Mouse (Mus musculus) forelimb bud, embryonic 11.5 days (tissue): ENCODE data around the gene Syt13.

Source experiments
- DNase-seq: peaks from one replicate; pipeline ENCODE4 v3.0.0-alpha.2; 2012; ENCODE audit warnings: low read depth, low spot score

Syt13 gene

DNA sequence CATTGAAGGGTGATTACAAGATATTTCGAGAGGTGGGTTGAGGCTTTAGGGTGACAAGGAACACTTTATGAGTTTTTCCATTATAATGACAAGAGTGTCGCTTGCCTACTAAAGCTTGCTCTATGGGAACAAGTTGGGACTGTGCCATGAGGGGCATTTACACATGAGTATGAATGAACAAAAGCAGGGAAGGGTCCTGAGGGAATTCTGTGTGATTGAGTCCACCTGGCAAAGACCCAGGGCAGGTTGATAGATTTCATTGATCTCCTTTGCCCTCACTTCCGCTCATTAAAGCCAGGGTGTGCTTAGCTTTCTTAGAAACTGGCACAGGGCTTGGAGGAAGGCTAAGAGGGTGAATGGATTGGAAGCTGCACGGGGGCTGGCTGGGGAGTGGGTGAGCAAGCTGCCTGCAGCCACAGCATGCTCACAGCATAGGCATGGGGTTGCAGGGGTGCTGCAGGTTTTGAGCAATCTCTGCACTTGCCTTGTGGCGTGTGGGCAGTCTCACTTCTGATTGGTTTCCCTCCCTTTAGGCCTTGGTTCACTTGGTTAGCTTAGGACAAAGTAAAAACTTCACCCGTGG is 9.9 kb downstream of the Syt13 start:
- DNase-seq = no peak

DNA sequence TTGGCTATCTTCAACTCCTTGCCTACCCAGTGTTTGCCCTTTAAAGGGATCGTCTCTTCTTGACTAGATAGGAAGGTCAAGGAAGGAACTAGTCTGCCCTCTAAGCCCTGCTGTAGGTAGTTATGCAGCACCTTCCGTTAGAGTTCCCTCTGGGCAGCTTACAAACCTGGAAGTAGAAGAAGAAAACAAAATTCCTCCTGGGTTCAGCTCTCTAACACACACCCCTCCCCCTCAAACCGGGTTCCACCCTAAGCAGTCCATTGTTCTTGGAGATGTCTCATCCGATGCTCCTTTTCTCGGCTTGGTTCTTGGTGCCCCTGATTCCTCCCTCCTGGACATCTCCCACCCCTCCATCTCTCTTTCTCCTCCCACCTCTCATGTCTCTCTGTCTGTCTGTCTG is 14.8 kb downstream of the Syt13 start:
- no peak for DNase-seq

DNA sequence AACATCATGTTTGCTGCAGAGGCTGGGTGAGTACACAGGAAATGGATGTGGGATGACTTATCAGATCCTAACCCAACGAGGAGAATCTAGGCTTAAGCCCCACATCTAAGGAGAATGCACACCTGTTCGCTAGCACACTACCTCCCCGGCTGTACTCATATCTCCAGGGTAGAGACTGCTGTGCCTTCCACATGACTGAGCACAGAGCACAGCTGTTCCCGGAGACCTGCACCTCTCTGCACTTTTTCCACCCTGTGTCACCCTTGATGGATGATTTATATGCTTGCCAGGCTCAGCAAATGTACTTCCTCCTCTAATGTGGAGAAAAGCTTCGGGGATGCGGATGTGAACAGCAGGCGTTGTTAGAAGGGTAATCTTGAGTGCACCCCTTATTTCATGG is 16.2 kb downstream of the Syt13 start:
- no peak for DNase-seq

DNA sequence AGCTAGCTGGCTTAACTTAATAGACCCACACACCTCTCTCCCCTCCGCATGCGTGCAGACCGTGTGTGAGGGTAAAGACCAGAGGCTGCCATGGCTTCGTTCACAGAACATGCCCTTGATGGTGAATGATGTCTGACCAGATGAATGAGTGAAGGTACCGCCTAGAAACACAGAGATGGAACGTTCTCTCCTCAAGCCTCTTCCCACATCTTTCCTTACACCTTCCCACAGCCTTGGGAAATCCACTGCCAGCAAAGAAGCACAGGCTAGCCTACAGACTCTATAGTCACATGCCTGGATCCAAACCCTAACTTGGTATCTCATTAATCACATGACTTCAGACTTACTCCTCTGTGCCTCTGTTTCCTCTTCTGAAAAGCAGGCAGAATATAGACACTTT is 18.5 kb downstream of the Syt13 start:
- DNase-seq = no peak

DNA sequence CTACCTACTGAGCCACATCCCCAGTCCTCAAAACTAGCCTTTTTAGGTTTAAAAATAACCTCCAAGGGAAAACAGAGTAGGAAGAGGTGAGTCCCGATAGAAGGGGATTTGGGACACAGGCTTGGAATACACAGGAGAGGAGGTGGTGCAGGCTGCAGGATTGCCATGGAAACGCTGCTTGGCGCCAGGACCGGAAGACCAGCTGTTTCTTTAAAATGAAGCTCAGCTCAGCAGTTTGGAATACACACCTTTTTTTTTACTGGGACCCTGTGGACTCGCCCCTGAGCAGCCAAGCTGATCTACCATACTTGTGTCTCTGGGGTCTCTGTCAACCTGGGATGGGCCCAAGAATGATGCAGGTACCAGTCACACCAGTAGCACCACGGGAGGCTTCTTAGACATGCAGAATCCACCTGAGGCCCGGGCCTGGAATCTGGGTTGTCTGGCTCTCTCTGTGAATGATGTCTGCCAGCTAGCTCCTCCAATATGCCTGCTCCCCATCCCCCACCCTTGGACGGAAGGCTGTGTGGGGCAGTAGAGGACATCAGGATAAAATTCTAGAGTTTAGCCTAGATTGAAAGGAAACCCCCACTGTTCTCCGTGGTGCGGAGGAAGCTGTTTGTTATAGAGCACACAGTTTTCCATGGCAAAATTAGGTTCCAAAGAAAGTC is 19.5 kb downstream of the Syt13 start:
- DNase-seq = peak; percentile 57

DNA sequence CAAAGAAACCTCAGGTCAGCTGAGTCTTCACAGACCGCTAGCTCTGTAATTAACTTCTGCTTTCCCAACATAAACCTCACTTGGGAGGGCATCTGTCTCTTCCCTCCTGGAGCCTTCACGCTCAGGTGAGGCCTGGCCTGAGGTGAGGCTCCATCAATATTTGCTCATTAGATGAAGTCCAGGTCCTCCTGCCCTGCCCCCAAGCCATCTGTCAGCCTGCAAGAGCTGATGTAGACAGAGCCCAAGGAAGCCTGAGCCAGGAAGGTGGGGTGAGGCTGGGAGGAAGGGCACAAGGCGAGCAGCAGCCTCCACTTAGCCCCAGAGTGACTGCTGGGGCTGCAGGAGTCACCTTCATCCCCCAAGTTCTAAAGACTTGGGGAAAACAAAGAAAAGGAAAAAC is 20.6 kb downstream of the Syt13 start:
- DNase-seq = no peak

DNA sequence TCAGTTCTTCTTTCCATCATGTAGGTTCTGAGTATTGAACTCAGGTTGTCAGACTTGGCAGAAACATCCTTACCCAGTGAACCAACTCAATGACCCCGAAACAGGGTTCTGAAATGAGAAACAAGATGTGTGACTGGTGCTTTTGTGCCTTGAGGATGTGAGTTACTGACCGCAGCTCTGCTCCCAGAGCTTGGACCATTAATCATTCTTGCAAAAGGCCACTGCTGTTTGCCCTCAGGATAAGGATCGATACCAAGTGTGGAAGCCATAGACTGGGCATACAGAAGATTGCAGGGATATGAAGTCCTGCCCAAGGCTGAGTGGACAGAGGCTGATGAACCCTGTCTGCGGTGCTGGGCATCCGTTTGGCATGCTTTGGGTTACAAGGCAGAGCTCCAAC is 23.2 kb downstream of the Syt13 start:
- DNase-seq = no peak

DNA sequence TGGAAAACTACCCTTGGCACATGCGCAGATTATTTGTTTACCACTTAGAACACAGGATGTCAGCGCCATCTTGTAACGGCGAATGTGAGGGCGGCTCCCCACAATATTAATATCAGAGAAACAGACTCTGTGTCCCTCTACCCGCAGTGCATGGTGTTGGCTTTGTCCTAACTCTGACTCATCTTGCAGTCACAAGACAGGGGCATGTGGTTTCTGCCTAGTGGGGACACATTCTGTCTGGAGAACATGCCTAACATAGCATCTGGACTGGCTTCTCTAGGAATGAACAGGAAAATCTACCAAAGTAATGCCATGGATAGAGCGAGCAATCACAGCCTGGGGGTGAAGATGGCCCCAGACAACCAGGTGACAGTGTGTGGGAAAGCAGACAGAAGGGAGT is 23.9 kb downstream of the Syt13 start:
- no peak for DNase-seq

DNA sequence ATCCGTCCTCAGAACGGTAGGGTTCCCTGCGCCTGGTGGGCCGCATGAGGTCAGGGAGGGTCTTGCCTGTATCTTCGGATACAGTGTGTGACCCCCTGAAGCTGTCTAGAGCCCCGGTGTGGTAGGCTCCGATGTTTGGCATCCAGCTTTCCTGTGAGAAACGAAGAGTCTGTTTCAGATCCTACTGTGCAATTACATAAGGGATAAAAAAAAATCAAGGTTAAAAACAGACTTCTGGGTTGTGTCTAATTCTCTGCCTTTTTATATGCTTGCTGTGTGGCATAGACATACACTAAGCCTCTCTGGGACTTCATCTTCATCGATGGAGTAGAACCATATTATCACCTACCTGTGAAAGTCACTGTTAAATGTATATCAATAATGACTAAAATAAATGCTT is 26.1 kb downstream of the Syt13 start:
- no peak for DNase-seq

DNA sequence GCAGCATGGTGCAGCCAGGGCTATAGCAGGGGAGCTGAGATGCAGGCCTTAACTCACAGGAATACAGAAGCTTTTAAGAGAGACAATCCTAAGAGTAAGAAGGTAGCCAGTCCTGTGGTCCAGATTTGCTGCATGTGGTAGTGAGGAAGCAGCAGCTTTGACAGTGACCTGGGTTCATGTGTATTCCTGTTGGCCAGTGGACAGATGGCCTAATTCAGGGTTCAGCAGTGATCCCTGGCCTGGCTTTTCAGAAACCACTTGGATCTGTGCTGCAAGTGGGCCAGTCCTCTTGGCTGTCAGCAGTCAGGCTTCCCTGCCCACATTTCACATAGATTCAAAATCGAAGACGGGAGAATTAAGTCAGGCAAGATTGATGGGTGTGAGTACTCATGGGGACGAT is 26.6 kb downstream of the Syt13 start:
- no peak for DNase-seq

DNA sequence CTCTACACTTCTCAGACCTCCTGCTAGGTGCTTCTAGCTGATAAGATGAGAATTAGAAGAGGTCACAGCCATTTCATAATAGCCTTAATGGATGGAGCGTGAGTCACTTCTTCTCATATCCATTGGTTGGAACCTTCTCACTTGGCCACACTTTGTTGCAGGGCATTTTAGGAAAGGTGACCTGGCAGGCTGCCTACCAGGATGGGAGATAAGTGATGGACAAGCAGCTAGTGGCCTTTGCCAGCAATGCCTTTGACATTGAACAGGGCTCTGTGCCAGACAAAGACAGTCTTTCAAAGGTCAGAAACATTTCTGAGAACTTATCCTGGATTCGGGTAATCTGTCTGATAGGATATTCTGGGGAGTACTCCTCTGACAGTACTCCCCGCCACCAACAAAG is 28.5 kb downstream of the Syt13 start:
- no peak for DNase-seq

DNA sequence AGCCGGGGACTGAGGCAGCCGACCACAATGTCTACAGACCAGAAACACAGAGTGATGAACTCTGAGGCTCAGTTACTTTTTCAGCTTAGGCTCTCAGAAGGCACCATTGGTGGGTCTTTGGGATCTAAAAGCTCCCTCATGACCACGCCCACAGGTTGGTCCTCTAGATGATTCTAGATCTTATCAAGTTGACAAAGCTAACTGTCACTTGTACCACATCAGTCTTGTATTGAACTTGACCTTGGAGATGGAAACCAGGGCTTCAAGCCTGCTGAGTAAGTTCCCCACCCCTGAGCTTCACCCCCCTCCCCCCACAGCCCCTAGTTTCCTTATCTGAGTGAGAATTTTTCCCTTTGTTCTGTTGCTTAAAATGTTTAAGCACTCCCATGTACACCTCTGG is 29.5 kb downstream of the Syt13 start:
- no peak for DNase-seq

DNA sequence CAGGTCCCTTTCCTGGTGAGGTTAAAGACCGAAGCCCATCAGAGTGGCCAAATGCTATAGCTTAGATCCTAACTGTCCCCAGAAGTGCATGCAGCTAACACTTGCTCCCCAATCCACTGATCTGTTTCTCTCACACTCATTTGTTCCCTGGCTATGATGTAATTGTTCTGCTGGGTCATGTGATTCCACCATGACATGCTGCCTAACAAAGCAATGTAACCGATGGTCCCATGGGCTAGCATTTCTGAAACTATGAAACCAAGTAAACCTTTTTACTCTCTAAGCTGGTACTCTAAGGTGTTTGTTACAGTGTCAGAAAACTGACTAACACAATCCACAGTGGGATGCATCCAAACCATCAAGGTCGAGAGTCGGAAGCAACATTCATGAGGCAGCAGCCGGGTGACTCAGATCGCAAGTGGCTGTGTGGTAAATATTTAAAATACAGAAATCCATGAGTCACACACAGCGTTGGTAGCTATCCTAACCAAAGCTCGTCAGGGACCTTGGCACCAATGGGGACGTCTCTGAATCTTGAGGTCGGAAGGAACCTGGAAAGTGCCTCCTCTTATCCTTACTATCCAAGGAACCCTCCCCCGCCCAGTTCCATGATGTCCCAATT is 30.3 kb downstream of the Syt13 start:
- DNase-seq = no peak

DNA sequence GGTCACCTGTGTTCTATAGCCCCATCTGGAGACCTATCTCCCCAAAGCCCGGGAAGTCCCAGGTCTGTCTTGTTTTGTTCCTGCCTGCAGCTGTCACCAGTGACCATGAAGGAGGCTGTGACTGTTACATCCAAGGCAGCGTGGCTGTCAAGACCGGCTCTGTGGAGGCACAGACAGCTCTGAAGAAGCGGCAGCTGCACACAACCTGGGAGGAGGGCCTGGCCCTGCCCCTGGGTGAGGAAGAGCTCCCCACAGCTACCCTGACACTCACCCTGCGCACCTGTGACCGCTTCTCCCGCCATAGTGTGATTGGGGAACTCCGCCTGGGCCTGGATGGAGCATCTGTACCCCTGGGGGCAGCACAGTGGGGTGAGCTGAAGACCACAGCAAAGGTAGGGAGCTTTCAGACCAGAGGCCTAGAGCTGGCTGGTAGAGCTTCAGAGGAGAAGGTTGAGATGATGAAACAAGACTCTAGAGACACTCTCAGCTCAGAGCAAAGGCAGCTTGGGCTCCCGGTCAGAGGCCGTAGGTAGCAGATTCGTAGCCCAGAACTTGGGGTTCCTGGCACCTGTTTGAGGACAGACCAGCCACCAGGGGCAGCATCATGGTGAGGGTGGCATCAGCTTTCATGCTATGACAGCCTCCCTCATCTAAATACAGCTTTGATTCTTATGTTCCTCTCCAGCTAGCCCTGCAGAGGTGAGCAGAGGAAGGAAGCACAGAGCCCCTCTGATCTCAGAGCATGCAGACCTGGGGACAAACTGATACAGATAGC is 31.1 kb downstream of the Syt13 start:
- no peak for DNase-seq

DNA sequence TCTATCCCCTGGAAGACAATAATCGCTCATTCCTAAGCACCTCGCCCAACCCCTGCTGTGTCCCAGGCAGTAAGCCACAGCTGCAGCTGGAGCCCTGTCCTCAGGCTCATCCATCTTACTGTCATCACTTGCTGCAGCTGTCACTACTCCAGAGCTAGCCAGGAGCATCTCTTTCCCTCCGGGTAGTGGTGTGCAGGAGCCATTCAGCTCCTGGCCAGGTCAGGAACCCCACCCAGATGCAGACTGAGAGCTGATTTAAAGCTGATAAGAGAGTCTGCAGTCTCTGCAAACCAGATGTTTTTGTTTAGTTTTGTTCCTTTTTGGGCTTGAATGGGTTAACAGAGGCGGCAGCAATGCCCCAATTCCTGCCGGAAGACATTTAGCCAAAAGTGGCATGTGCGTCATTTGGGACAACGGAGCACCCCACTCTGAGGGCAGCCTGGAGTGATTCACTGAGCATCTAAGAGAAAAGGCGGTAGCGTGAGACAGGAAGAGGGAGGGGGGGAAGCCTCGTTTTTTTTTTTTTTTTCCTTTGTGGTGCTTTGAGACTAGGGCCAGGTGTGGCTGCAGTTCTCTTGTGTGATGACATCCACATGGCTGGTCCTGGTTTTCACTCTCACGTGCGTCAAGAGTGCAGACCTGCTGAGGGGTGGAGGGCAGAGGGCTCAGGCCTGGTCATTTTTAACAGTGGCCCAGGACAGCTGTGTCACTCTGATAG is 33.2 kb downstream of the Syt13 start:
- DNase-seq = peak; percentile 46

DNA sequence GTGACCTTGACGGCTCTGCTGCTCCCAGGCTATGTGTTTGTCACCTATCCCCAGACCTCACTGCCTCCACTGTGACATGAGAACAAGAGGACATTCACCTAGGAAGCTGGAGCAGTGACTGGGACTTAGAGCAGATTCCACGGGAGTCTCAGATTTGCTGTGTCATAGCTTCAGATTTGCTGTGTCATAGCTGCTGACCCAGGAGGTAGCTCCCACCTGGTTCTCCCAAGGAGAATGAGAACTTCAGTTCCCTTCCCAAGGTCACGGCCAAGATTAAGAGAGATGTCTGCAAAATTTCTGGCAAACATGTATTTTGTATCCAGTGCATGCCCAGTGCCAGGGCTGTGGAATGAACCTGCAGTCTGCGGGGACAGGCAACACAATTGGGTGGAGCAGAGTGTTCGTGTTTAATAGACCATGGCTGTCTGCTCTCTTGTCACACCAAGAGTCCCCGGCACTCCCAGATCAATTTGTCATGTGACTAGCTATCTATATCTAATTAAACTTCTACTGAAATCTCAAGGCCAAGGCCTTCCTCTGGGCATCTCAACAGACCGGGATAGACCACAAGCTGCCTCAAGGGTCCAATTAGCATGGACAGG is 33.9 kb downstream of the Syt13 start:
- DNase-seq = no peak

DNA sequence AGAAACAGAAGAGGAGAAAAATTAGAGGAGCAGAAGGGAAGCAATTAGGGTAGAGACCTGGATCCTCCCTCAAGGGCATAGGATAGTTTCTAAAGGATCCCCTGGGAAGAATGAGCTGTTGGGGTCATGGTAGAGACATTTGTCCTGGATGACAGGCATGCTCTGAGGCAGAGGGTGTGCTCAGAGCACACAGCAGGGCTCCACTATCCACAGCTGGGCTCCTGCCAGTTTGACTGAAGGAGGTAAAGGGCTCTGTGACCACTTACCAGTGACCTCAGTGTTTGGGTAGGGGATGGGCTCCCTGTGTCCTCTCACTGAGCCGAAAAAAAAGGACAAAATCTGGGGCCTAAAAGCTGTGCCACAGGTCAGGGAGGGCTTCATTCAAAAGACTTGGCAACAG is 34.6 kb downstream of the Syt13 start:
- DNase-seq = no peak

DNA sequence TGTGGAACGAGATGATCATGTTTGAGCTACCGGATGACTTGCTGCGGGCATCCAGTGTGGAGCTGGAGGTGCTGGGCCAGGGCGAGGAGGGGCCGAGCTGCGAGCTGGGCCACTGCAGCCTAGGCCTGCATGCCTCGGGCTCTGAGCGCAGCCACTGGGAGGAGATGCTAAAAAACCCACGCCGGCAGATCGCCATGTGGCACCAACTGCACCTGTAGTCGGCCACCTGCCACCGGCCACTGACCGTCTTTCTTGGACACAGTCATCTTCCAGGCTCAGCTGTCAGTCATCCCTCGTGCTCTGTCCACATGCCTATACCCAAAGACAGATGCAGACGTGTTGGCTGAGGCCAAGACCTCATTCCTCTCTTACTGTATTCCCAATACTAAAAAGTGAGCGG is 38.6 kb downstream of the Syt13 start:
- no peak for DNase-seq

DNA sequence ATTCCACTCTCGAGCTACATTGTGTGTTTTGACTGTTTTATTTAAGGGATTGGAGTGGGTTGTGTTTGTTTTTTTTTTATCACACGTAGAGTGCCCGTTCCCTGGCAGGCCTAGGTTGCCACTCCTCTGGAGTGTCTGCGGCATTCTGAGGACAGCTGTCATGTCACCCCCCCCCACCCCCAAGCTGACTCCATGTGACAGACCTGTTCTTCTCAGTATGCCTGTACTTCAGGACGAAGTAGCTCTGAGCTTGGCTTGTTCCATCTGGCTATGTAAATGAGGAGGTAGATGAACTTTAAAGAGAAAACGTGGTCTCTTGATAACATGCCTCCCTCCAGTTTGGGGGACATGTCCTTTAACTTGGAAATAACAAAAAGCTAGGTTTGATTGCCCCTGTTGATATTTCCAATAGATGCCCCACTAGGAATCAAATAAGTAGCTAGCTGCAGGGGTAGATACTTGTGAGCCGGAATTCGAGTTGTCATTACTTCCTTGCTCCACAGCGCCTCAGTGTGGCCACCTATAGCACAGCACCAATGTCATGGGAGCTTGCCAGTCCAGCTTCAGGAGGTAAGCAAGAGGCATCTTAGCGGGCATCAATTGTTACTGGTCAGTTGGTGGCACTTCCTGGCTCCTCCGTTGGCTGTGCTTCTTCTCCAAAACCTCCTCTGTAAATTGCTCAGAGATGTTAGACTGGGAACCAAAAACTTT is 39.7 kb downstream of the Syt13 start:
- DNase-seq = peak; percentile 65

DNA sequence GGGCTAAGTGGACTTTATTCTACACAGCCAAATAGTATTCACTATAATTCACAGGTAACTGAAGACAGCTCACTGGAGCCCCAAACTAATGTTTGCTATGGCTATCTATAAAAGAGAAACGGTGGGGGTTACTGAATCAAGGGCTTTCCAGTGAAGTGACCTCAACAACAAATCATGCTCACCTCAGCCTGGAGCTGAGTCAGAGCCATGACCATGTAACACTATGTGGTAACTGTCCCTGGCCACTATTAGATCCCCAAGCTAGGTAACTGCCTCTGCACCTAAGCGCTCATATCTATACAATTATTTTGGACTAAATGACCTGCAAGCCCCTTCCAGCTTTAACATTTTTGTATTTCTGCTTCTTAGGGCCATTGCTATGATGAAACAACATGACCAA is 42.0 kb downstream of the Syt13 start:
- no peak for DNase-seq

DNA sequence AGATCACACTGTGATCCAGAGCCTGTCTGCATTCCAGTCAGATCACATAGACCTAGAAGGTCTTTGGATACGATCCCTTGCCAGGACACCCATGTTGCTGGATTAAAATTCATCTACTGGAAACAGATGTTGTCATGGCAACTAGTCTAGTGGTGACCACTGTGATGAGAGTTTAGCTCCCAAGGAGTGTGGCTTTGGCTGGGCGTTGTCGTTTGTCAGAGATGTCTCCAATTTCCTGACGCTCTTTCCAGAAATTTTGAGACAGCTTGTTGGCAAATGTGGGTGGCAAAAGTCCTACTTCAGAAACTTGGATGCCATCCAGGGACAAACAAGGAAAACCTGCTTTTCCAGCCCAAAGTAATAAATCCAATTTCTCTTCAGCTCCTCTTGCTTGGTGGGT is 43.7 kb downstream of the Syt13 start:
- no peak for DNase-seq
